In the genomic region with DNA sequence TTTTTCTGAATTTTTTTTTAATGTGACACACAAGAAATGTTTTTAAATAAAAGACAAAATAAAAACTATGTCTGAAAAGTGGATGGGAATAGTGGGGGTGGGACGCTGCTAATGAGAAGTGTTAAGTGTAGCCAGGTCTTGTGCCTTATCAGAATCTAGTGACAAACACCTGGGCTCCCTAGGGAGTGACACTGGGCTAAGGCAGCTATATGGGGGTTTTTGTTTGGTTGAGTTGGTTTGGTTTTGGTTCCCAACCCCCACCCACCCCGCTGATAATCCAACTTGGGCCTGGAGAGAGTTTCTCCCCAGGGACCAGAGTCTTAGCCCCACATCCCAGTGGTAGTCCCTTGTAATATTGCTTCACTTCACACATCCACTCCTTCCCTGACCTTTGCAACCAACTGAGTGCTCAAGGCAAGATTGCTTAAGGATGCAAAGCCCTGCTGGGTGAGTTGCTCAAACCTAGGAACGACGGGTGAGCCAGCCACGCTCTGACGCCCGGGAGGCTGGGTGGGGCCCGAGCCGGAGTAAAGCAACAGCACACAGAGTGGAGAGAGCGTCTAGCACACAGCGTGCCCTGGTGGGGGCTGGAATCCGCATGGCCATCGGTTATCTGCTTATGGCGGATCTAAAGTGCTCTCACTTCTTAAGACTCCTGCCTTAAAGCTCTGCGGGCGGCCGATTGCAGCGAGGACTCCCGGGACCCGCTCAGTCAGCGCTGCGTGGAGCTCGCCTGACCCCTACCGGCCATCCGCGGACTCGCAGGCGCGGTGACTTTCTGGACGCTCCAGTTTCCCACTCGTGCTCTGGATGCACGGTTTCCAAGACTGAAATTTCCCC, we compare ENCODE assay signal across 8 mouse cellular contexts. TPM values are rescaled to one million over a fixed set of nuclear protein-coding genes. Genes with fewer than 3 reads are reported as not detected.
DNase-seq lines count a peak whose midpoint lies in the region; ATAC-seq lines count a peak whose summit lies in the region.

No protein-coding gene starts in this region.

- WGBS in hindbrain, embryonic 13.5 days, result 3% methylated on average over 32 of the region's 32 CpGs

- peak; percentile 91 for DNase-seq in NIH3T3 (ENCODE audit: low read depth)
- DNase-seq in cerebellum, postnatal 10 days, result peak; percentile 91 to 93
- DNase-seq in frontal cortex, postnatal 10 days (ENCODE audit: low spot score in 2 of 2), result peak; percentile 46 to 88
- DNase-seq in layer of hippocampus, postnatal 36 days, result peak; percentile 87 to 91
- DNase-seq in lung, postnatal 36 days, result peak; percentile 90
- DNase-seq in retina, postnatal 1 day, result peak; percentile 89
- DNase-seq in urinary bladder, adult 18-20 months (ENCODE audit: low spot score in 2 of 2), result peak; percentile 72 to 87

- peak overlapping the region; percentile 75 for H3K4me2 ChIP-seq in hindbrain, embryonic 13.5 days

- H3K9ac ChIP-seq in hindbrain, embryonic 13.5 days, result peak overlapping the region; percentile 69

- H3K4me1 ChIP-seq in hindbrain, embryonic 13.5 days (replicated peaks), result peaks cover 5% of the 10 kb centered on the region

- no peak overlapping the region for H3K27ac ChIP-seq in hindbrain, embryonic 13.5 days

- ATAC-seq in hindbrain, embryonic 13.5 days (ENCODE audit: low FRiP score), result peak; percentile 74

- H3K36me3 ChIP-seq in hindbrain, embryonic 13.5 days, result peaks cover 15% of the 10 kb centered on the region

- H3K9me3 ChIP-seq in hindbrain, embryonic 13.5 days, result no peaks in the 10 kb centered on the region

- H3K4me3 ChIP-seq in hindbrain, embryonic 13.5 days, result peak overlapping the region; percentile 40

- H3K27me3 ChIP-seq in hindbrain, embryonic 13.5 days, result peaks cover 23% of the 10 kb centered on the region

RNA-seq across cellular contexts. Expression of gene Bahd1, which starts 17.1 kb away (rescaled TPM):
- polyA plus RNA-seq in hindbrain, embryonic 13.5 days (2015; fragmentation: Nextera tagmentation; extraction: Ambion mirVana), result 5.0 and 5.1 TPM in 2 replicates
- 10 to 100 TPM; 51.3 to 55.6 TPM for total RNA-seq in layer of hippocampus, postnatal 36 days (2021)

RNA-seq across cellular contexts. Expression of gene Ivd, which starts 21.3 kb away (rescaled TPM):
- 41.8 and 44.7 TPM in 2 replicates for polyA plus RNA-seq in hindbrain, embryonic 13.5 days (2015; fragmentation: Nextera tagmentation; extraction: Ambion mirVana)
- 100 to 1,000 TPM in 1 of 2 experiments, 10 to 100 TPM in 1; 99.8 to 106 TPM for total RNA-seq in layer of hippocampus, postnatal 36 days (2021)

RNA-seq across cellular contexts. Expression of gene Chst14, which starts 43.2 kb away (rescaled TPM):
- polyA plus RNA-seq in hindbrain, embryonic 13.5 days (2015; fragmentation: Nextera tagmentation; extraction: Ambion mirVana), result 6.9 and 8.1 TPM in 2 replicates
- 1 to 10 TPM; 2.7 to 2.9 TPM for total RNA-seq in layer of hippocampus, postnatal 36 days (2021)
